Mouse (Mus musculus): ENCODE data around the gene Prkra. TPM values are rescaled to one million over a fixed set of nuclear protein-coding genes. Genes with fewer than 3 reads are reported as not detected.
A peak's percentile ranks its signal among the peaks of the same experiment; 100 is the strongest.
"Not testable (repeated sequence)": the region's sequence is repeated elsewhere in the genome, so short reads cannot be mapped to it uniquely, and the experiment has no call there.

Prkra gene
- polyA plus RNA-seq, 3 experiments from 2014 or later, result 10.6 to 12.0 (median 11.5) TPM

GRCm38 (mm10) chr2:76655444-76655843, 7.6 kb upstream of the Prkra start:
- ATAC-seq, result no peak

- no peak for ATAC-seq
Observed at GRCm38 (mm10) chr2:76654646-76655045, 6.8 kb upstream of the Prkra start.

- no peak for ATAC-seq
Observed at GRCm38 (mm10) chr2:76653070-76653469, 5.3 kb upstream of the Prkra start.

GRCm38 (mm10) chr2:76648666-76649141, 889 bp upstream of the Prkra start:
- ATAC-seq, result no peak

- ATAC-seq, result peak; percentile 9
Observed at GRCm38 (mm10) chr2:76647441-76647869, 360 bp downstream of the Prkra start.

GRCm38 (mm10) chr2:76643801-76644200, 4.0 kb downstream of the Prkra start:
- ATAC-seq, result no peak

- no peak for ATAC-seq
Observed at GRCm38 (mm10) chr2:76639637-76640036, 8.2 kb downstream of the Prkra start.

GRCm38 (mm10) chr2:76631600-76631999, 16.2 kb downstream of the Prkra start:
- ATAC-seq, result no peak

- no peak for ATAC-seq
Observed at GRCm38 (mm10) chr2:76630293-76630692, 17.5 kb downstream of the Prkra start.

- ATAC-seq, result not testable (repeated sequence)
Observed at GRCm38 (mm10) chr2:76622316-76622715, 25.5 kb downstream of the Prkra start.

GRCm38 (mm10) chr2:76621724-76622123, 26.1 kb downstream of the Prkra start:
- no peak for ATAC-seq

- ATAC-seq, result no peak
Observed at GRCm38 (mm10) chr2:76620188-76620587, 27.6 kb downstream of the Prkra start.

- peak; percentile 41 for ATAC-seq
Observed at GRCm38 (mm10) chr2:76618078-76618477, 29.7 kb downstream of the Prkra start.

GRCm38 (mm10) chr2:76611996-76612395, 35.8 kb downstream of the Prkra start:
- ATAC-seq, result no peak

GRCm38 (mm10) chr2:76610326-76611104, 37.3 kb downstream of the Prkra start:
- ATAC-seq, result no peak

GRCm38 (mm10) chr2:76606704-76607103, 41.1 kb downstream of the Prkra start:
- ATAC-seq, result no peak

GRCm38 (mm10) chr2:76602256-76602655, 45.6 kb downstream of the Prkra start:
- ATAC-seq, result no peak

GRCm38 (mm10) chr2:76599214-76599613, 48.6 kb downstream of the Prkra start:
- ATAC-seq, result no peak

- no peak for ATAC-seq
Observed at GRCm38 (mm10) chr2:76597521-76597920, 50.3 kb downstream of the Prkra start.

GRCm38 (mm10) chr2:76592401-76592924, 55.4 kb downstream of the Prkra start:
- ATAC-seq, result no peak

GRCm38 (mm10) chr2:76590221-76590620, 57.6 kb downstream of the Prkra start:
- ATAC-seq, result no peak

- ATAC-seq, result no peak
Observed at GRCm38 (mm10) chr2:76586906-76587305, 60.9 kb downstream of the Prkra start.

GRCm38 (mm10) chr2:76585090-76585489, 62.7 kb downstream of the Prkra start:
- ATAC-seq, result no peak
